Mouse (Mus musculus) C2C12 (cell line): Measurements from ENCODE around the gene Fars2.

Experiments used
- CTCF ChIP-seq: IDR thresholded peaks from one replicate; pipeline ENCODE4 v1.5.1; 2011; ENCODE audit not compliant: control insufficient read depth, insufficient read depth, insufficient read length
- MYOG ChIP-seq: IDR thresholded peaks from one replicate; pipeline ENCODE4 v1.6.1; 2011; ENCODE audit not compliant: control insufficient read depth, insufficient read length; ENCODE audit errors: extremely low read depth
- USF1 ChIP-seq: IDR thresholded peaks from one replicate; pipeline ENCODE4 v1.6.1; 2011; ENCODE audit warnings: low read depth, mild to moderate bottlenecking, control low read depth, moderate library complexity

DNA sequence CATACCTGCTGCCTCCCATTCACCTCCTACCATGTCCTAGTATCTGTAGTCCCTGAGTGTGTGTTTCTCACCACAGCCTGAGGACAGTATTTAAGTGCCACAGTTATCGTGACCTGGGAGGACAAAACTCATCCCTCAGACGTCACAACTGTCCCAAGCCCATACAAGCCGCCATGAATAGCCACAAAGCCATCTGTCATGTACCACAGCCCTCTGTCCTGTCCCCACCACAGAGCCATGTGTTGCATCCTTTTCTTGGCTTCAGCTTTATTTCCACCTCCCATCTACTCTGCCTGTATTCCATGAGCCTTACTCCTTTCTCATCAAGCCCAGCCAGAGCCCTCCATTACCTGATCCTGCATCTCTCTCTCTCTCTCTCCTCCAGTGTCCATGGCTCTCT lies 244.2 kb downstream of the Fars2 start:
- TF ChIP-seq CTCF (no peak), MYOG (no peak), USF1 (no peak)
